Mouse (Mus musculus): Measurements from ENCODE around the gene Exosc6. TPM values are rescaled to one million over a fixed set of nuclear protein-coding genes. Genes with fewer than 3 reads are reported as not detected.
A peak's percentile ranks its signal among the peaks of the same experiment; 100 is the strongest.

The Exosc6 gene
- polyA plus RNA-seq, 1 experiment from 2014 or later = 0.30 TPM

DNA sequence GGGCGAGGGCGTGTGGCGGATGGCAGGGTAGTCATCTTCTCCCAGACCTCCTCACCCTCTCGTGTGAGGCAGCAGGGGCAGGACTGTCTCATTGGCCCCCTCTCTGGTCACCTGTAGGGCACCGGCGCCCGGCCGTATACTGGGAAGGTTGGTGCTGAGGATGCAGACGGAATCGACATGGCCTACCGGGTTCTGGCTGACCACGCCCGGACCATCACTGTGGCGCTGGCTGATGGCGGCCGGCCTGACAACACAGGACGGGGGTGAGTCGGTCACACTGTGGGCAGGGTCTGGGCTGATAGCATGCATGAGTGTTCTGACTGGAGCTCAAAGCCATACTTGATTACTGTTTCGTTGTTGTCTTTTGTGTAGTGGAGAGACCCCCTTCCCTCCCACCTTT, 13.6 kb upstream of the Exosc6 start:
- H3K9ac ChIP-seq = no peak overlapping the region
- peaks cover 91% of the 10 kb centered on the region for H3K36me3 ChIP-seq
- no peak for ATAC-seq (ENCODE audit: low FRiP score, low read depth)
- H3K4me1 ChIP-seq = no peaks in the 10 kb centered on the region
- no peaks in the 10 kb centered on the region for H3K9me3 ChIP-seq
- WGBS = 94% methylated on average over 19 of the region's 19 CpGs
- no peaks in the 10 kb centered on the region for H3K27me3 ChIP-seq (replicated peaks)
- H3K4me3 ChIP-seq = no peak overlapping the region
- no peak overlapping the region for H3K27ac ChIP-seq
- no peak overlapping the region for H3K4me2 ChIP-seq (replicated peaks)

DNA sequence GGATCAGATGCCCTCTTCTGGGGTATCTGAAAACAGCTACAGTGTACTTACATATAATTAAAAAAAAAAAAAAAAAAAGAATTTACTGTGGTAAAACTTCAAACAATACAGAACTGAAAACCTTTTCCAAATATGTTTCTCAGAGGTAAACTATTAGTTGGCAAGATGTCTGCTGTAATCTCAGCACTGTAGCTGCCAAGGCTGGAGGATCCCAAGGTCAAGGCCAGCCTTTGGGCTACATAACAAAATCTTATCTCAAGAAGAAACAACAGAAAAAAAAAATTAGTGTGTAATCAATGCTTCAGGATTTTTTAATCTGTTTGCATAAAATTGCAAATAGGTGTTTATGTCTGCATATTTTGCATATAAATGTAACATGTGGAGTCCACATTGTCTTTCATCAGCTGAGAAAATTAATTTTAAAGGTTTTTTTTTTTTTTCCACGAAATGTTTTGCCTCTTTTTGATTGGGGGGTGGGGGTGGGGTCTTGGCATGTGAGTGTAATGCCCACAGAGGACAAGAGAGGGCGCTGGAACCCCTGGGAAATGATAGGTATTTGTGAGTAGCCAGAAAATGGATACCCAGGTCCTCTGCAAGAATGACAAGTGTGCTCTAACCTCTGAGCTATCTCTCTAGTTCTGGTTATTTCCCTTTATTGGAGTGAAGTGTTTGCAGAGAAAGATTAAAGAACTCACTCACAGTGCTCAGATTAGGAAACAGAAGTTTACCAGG, 12.0 kb upstream of the Exosc6 start:
- H3K4me2 ChIP-seq (replicated peaks) = no peak overlapping the region
- H3K27ac ChIP-seq = no peak overlapping the region
- no peak overlapping the region for H3K4me3 ChIP-seq
- WGBS = 46% methylated on average over 2 of the region's 2 CpGs
- ATAC-seq (ENCODE audit: low FRiP score, low read depth) = no peak
- H3K9ac ChIP-seq = no peak overlapping the region
- H3K36me3 ChIP-seq = peaks cover 96% of the 10 kb centered on the region
- H3K4me1 ChIP-seq = no peaks in the 10 kb centered on the region
- no peaks in the 10 kb centered on the region for H3K9me3 ChIP-seq
- no peaks in the 10 kb centered on the region for H3K27me3 ChIP-seq (replicated peaks)

DNA sequence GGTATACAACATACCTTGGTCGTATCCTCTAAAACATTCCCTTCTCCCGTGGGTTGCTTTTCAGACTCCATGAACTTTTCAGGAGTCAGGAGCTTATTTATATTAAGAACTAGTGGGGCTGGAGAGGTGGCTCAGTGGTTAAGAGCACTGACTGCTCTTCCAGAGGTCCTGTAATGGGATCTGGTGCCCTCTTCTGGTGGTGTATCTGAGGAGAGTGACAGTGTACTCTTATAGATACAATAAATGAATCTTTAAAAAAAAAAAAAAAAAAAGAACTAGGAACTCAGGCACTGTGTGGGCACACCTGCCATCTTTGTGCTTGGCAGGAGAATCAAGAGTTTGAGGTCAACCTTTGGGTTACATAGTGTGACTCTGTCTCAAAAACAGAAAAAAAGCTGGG, 7.4 kb upstream of the Exosc6 start:
- Histone ChIP-seq H3K4me3 (no peak overlapping the region), H3K36me3 (peaks cover 97% of the 10 kb centered on the region), H3K4me1 (no peaks in the 10 kb centered on the region), H3K27me3 (replicated peaks) (no peaks in the 10 kb centered on the region), H3K4me2 (replicated peaks) (no peak overlapping the region), H3K9ac (no peak overlapping the region), H3K27ac (no peak overlapping the region), H3K9me3 (no peaks in the 10 kb centered on the region)
- 95% methylated on average over 2 of the region's 2 CpGs for WGBS
- ATAC-seq (ENCODE audit: low FRiP score, low read depth) = no peak

DNA sequence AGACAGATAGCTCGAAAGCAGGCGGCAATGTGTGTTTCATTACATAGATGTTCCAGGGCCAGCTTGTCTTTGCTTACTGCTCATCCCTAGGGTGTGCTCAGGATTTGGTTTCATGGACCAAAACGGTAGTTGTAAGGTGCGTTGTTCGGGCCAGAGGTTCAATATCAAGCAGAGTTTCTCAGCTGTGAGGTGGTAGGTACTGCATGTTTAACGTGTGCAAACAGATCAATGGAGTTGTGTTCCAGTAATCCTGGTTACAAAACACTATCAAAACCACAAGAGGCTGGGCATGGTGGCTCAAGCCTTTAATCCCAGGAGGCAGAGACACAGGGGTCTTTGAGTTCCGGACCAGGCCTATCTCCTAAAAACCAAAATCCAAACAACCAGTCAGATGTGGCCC, 7.0 kb upstream of the Exosc6 start:
- H3K4me2 ChIP-seq (replicated peaks) = no peak overlapping the region
- 97% methylated on average over 7 of the region's 7 CpGs for WGBS
- H3K9me3 ChIP-seq = no peaks in the 10 kb centered on the region
- H3K36me3 ChIP-seq = peaks cover 98% of the 10 kb centered on the region
- H3K27ac ChIP-seq = no peak overlapping the region
- no peak overlapping the region for H3K9ac ChIP-seq
- H3K27me3 ChIP-seq (replicated peaks) = no peaks in the 10 kb centered on the region
- no peak for ATAC-seq (ENCODE audit: low FRiP score, low read depth)
- H3K4me3 ChIP-seq = no peak overlapping the region
- no peaks in the 10 kb centered on the region for H3K4me1 ChIP-seq

DNA sequence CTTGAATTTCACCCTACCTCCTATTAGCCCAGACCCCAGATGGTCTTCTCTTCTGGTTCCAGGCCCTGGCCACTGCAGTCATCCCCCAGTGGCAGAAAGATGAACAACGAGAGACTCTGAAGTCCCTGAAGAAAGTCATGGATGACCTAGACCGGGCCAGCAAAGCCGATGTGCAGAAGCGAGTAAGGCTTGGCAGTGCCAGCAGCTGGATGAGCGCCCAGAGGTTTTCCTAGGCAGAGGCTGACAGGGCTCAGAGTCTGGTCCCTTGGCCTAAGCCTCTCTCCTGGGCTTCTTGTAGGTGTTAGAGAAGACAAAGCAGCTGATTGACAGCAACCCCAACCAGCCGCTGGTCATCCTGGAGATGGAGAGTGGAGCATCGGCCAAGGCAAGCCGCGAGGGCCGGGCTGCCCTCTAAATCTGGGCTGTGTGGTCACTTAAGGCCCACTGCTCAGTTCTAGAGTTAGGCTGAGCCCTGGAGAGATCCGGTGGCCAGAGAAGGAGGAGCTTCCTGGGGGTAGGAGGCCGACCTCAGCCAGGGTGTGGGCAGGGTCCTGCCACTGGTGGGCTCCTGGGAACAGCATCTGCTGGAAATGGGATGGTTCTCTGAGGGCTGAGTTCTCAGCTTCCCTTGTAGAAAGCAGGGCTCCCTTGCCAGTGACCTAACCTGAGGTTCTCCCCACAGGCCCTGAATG, 2.2 kb upstream of the Exosc6 start:
- Histone ChIP-seq H3K9ac (no peak overlapping the region), H3K4me1 (peaks cover 12% of the 10 kb centered on the region), H3K36me3 (peaks cover 67% of the 10 kb centered on the region), H3K4me3 (no peak overlapping the region), H3K27ac (no peak overlapping the region), H3K27me3 (replicated peaks) (no peaks in the 10 kb centered on the region), H3K4me2 (replicated peaks) (no peak overlapping the region), H3K9me3 (no peaks in the 10 kb centered on the region)
- ATAC-seq (ENCODE audit: low FRiP score, low read depth) = no peak
- WGBS = 96% methylated on average over 12 of the region's 12 CpGs

DNA sequence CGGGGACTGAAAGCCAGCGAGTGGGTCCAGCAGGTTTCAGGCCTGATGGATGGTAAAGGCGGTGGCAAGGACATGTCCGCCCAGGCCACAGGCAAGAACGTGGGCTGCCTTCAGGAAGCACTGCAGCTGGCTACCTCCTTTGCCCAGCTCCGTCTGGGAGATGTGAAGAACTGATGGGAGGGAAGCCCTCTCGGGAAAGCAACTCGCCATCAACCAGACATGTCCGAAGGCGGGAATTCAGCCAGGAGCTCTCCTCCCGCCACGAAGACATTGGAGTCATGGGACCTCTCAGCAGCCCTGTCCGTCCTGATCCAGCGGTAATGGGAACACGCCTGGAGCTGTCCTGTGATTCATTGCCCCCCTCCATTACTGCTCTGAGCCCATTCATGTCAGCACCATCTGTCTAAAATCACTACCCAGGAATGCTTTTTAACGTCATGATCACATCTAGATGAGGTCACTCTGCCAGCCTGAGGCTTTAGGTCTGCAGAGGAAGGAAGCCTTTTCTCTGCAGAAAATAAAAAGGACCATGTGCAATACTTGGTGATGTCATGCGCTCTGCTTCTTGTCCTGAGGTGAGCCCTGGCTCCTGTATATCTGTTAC, 1.0 kb upstream of the Exosc6 start:
- no peak overlapping the region for H3K27ac ChIP-seq
- H3K27me3 ChIP-seq (replicated peaks) = no peaks in the 10 kb centered on the region
- H3K4me2 ChIP-seq (replicated peaks) = no peak overlapping the region
- H3K9ac ChIP-seq = 0 out of 2 replicates have a peak overlapping the region, but pooled peaks have one; percentile 21
- H3K9me3 ChIP-seq = no peaks in the 10 kb centered on the region
- no peak overlapping the region for H3K4me3 ChIP-seq
- H3K36me3 ChIP-seq = peaks cover 55% of the 10 kb centered on the region
- 90% methylated on average over 17 of the region's 17 CpGs for WGBS
- no peak for ATAC-seq (ENCODE audit: low FRiP score, low read depth)
- peaks cover 12% of the 10 kb centered on the region for H3K4me1 ChIP-seq

DNA sequence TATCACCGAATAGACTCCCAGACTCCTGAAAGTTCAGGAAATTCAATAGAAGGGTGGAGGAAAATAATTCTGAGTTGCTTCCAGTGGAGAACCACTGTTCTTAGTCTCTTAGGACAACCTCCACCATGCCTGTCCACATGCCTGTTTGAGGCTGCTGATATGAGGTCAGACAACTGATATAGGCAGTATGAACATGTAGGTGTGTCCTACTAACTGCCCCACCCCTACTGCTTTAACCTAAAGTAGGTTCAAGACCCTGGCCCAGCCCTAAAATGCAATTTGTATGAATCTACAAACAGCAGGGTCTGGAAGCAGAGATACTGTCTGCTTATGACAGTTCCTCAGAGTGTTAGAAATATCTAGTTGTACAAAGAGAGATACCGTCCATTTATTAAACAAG, 478 bp upstream of the Exosc6 start:
- Histone ChIP-seq H3K4me3 (no peak overlapping the region), H3K27ac (no peak overlapping the region), H3K36me3 (peaks cover 50% of the 10 kb centered on the region), H3K27me3 (replicated peaks) (no peaks in the 10 kb centered on the region), H3K9ac (no peak overlapping the region), H3K9me3 (no peaks in the 10 kb centered on the region), H3K4me1 (peaks cover 13% of the 10 kb centered on the region), H3K4me2 (replicated peaks) (no peak overlapping the region)
- 69% methylated on average over 2 of the region's 2 CpGs for WGBS
- no peak for ATAC-seq (ENCODE audit: low FRiP score, low read depth)

DNA sequence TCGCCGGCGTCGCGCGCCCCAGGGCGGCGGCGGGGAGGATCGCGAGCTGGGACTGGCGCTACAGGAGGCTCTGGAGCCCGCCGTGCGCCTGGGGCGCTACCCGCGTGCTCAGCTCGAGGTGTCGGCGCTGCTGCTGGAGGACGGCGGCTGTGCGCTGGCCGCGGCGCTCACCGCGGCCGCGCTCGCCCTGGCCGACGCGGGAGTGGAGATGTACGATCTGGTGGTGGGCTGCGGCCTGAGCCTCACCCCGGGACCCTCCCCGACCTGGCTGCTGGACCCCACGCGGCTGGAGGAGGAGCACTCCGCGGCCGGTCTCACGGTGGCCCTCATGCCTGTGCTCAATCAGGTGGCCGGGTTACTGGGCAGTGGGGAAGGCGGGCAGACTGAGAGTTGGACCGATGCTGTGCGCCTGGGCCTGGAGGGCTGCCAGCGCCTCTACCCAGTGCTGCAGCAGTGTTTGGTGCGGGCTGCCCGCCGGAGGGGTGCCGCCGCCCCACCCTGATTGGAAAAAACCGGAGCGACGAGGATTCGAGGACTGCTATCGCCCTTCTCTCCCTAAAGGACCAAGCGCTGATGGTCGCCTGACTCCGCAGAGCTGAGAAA, 653 bp downstream of the Exosc6 start:
- Histone ChIP-seq H3K4me1 (peaks cover 24% of the 10 kb centered on the region), H3K9ac (peak overlapping the region; percentile 90), H3K27me3 (replicated peaks) (no peaks in the 10 kb centered on the region), H3K36me3 (peaks cover 40% of the 10 kb centered on the region), H3K9me3 (no peaks in the 10 kb centered on the region), H3K4me2 (replicated peaks) (peak overlapping the region; percentile 99), H3K27ac (0 out of 2 replicates have a peak overlapping the region, but pooled peaks have one; percentile 15), H3K4me3 (peak overlapping the region; percentile 98)
- peak; percentile 19; the same call in 1 of the 2 replicates for ATAC-seq (ENCODE audit: low FRiP score, low read depth)
- 2% methylated on average over 51 of the region's 63 CpGs for WGBS

DNA sequence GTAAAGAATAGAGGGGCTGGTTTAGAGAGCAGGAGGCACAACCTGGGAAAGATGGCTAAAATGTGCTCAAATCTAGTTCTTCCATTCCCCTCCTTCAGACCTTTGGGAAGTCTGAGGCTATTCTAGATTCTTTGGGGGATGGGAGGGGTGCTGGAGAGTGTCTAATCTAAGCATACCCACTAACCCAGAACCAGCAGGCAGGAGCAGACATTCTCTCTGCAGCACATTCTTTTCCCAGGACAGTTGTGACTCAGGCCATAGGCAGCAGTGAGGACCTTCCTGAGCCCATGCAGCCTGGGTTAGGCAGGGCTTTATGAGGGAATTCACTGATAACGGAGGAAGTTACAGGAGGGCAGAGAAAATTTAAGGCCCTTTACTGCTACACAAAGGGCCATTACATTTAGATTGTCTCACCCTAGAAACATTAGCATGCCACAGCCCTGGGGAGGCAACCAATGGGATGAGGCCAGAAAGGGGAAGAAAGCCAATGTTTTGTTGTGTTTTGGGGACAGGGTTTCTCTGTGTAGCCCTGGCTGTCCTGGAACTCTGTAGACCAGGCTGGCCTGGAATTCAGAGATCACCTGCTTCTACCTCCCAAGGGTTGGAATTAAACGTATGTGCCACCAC, 2.9 kb downstream of the Exosc6 start:
- no peak for ATAC-seq (ENCODE audit: low FRiP score, low read depth)
- H3K4me1 ChIP-seq = peaks cover 24% of the 10 kb centered on the region
- no peak overlapping the region for H3K4me3 ChIP-seq
- no peak overlapping the region for H3K4me2 ChIP-seq (replicated peaks)
- no peaks in the 10 kb centered on the region for H3K27me3 ChIP-seq (replicated peaks)
- H3K9me3 ChIP-seq = no peaks in the 10 kb centered on the region
- H3K9ac ChIP-seq = no peak overlapping the region
- peaks cover 18% of the 10 kb centered on the region for H3K36me3 ChIP-seq
- WGBS = 45% methylated on average over 2 of the region's 2 CpGs
- no peak overlapping the region for H3K27ac ChIP-seq

DNA sequence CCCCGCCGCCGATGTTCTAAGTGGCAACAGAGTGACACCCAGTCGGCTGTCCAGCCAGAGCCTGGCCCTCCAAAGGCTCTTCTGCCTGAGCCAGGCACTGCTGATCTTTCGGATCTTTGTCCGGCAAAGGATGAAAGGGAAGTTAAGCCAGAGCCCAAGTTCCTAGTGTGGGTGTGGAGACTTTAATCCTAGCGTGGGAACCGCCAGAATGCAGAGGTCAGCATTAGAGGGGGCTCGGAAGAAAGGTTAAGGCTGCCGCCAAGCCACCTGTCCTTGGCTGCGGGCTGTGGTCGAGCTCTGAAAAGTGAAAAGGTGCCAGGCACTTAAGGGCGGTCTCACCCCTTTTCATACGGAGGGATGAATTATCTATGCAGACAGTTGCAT, 5.5 kb downstream of the Exosc6 start:
- Histone ChIP-seq H3K27ac (no peak overlapping the region), H3K9me3 (no peaks in the 10 kb centered on the region), H3K4me2 (replicated peaks) (peak overlapping the region; percentile 76), H3K36me3 (no peaks in the 10 kb centered on the region), H3K4me1 (peaks cover 24% of the 10 kb centered on the region), H3K4me3 (peak overlapping the region; percentile 54), H3K27me3 (replicated peaks) (no peaks in the 10 kb centered on the region), H3K9ac (peak overlapping the region; percentile 65)
- ATAC-seq (ENCODE audit: low FRiP score, low read depth) = peak; percentile 37
- WGBS = 1% methylated on average over 14 of the region's 14 CpGs

DNA sequence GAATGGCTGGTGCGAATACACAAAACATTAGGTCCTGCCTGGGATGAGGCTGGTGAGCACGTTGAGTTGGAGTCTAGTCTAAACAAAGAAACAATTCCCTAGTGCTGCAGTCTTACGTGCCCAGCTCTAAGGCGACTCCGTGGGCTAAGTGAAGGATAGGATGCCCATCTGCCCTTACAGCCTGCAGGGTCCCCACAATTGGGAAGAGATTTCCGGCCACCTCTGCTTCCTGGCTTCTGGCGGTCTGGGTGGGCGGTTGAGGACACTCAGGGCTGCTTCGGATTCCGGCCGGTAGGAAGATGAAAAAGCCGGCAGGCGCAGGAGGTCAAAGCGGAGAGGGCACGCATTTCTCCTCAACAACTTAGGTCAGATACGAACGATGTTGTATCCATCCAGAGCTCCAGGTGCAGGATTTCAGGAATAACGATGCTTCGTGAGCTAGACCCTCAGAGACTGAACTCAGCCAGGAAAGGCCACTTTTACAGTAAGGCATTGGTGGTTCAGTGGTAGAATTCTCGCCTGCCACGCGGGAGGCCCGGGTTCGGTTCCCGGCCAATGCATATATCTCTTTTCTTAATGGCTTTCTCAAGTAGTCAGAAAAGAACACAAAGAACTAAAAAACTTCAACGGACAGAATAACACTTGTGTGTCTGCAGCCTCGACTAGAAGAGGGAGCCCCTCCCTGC, 6.1 kb downstream of the Exosc6 start:
- Histone ChIP-seq H3K4me2 (replicated peaks) (peak overlapping the region; percentile 76), H3K36me3 (no peaks in the 10 kb centered on the region), H3K4me1 (peaks cover 19% of the 10 kb centered on the region), H3K9me3 (no peaks in the 10 kb centered on the region), H3K27me3 (replicated peaks) (no peaks in the 10 kb centered on the region), H3K9ac (peak overlapping the region; percentile 65), H3K27ac (no peak overlapping the region), H3K4me3 (peak overlapping the region; percentile 54)
- under 1% methylated on average over 27 of the region's 27 CpGs for WGBS
- peak; percentile 80 for ATAC-seq (ENCODE audit: low FRiP score, low read depth)
